Mouse (Mus musculus) adrenal gland (tissue): Measurements from ENCODE around the gene Sult2b1.

ENCODE experiments used
- intact Hi-C: fragments of 180-260 bp; cut with DNase I; formaldehyde crosslinking; loops from one replicate; pipeline ENCODE4 v1.15.1; 2025

The Sult2b1 gene

GRCm38 (mm10) chr7:45779081-45779641 is 5.3 kb downstream of the Sult2b1 start:
- intact Hi-C loops: no loop called here

- intact Hi-C loops: no loop called here
Observed at GRCm38 (mm10) chr7:45775237-45775636, 9.2 kb downstream of the Sult2b1 start.

GRCm38 (mm10) chr7:45771101-45771500 is 13.4 kb downstream of the Sult2b1 start:
- intact Hi-C loops: no loop called here

- intact Hi-C loops: no loop called here
Observed at GRCm38 (mm10) chr7:45770427-45771082, 13.9 kb downstream of the Sult2b1 start.

GRCm38 (mm10) chr7:45767500-45767899 is 17.0 kb downstream of the Sult2b1 start:
- intact Hi-C loops: no loop called here

- intact Hi-C loops: no loop called here
Observed at GRCm38 (mm10) chr7:45766764-45767163, 17.7 kb downstream of the Sult2b1 start.

GRCm38 (mm10) chr7:45765995-45766394 is 18.5 kb downstream of the Sult2b1 start:
- intact Hi-C loops: no loop called here

GRCm38 (mm10) chr7:45760151-45760550 is 24.3 kb downstream of the Sult2b1 start:
- intact Hi-C loops: no loop called here

GRCm38 (mm10) chr7:45759400-45759799 is 25.1 kb downstream of the Sult2b1 start:
- intact Hi-C loops: no loop called here

GRCm38 (mm10) chr7:45755703-45756102 is 28.8 kb downstream of the Sult2b1 start:
- intact Hi-C loops: no loop called here

GRCm38 (mm10) chr7:45750162-45750561 is 34.3 kb downstream of the Sult2b1 start:
- intact Hi-C loops: no loop called here

- intact Hi-C loops: no loop called here
Observed at GRCm38 (mm10) chr7:45749401-45749800, 35.1 kb downstream of the Sult2b1 start.

GRCm38 (mm10) chr7:45748110-45748509 is 36.4 kb downstream of the Sult2b1 start:
- intact Hi-C loops: no loop called here

GRCm38 (mm10) chr7:45747450-45747849 is 37.0 kb downstream of the Sult2b1 start:
- intact Hi-C loops: no loop called here

- intact Hi-C loops: no loop called here
Observed at GRCm38 (mm10) chr7:45746518-45746917, 38.0 kb downstream of the Sult2b1 start.

- intact Hi-C loops: no loop called here
Observed at GRCm38 (mm10) chr7:45744387-45744786, 40.1 kb downstream of the Sult2b1 start.

GRCm38 (mm10) chr7:45742338-45742737 is 42.1 kb downstream of the Sult2b1 start:
- intact Hi-C loops: no loop called here

GRCm38 (mm10) chr7:45741777-45742176 is 42.7 kb downstream of the Sult2b1 start:
- intact Hi-C loops: no loop called here

GRCm38 (mm10) chr7:45741308-45741707 is 43.2 kb downstream of the Sult2b1 start:
- intact Hi-C loops: no loop called here

- intact Hi-C loops: loop anchor here (1.0 to 5.0 kb wide), 3 partner anchors 61 to 267 kb away; no protein-coding TSS in a partner anchor
Observed at GRCm38 (mm10) chr7:45739820-45740219, 44.6 kb downstream of the Sult2b1 start.

- intact Hi-C loops: loop anchor here (1.0 to 5.0 kb wide), 3 partner anchors 62 to 268 kb away; no protein-coding TSS in a partner anchor
Observed at GRCm38 (mm10) chr7:45739162-45739763, 45.2 kb downstream of the Sult2b1 start.

GRCm38 (mm10) chr7:45733477-45733876 is 51.0 kb downstream of the Sult2b1 start:
- intact Hi-C loops: no loop called here
